Mouse (Mus musculus) G1E (cell line): ENCODE data around the gene Itsn1.

Experiments
- CTCF ChIP-seq: IDR thresholded peaks from 2 replicates; pipeline ENCODE4 v1.5.1; 2012; ENCODE audit warnings: low read depth, low read length, inconsistent platforms, mixed read lengths
- POLR2AphosphoS5 ChIP-seq: IDR thresholded peaks from 2 replicates; pipeline ENCODE4 v1.6.1; 2012; ENCODE audit warnings: low read depth, low read length, inconsistent platforms; ENCODE audit not compliant: insufficient replicate concordance
- TAL1 ChIP-seq: conservative IDR thresholded peaks from 2 replicates; pipeline ENCODE4 v1.6.1; 2012; ENCODE audit warnings: low read depth, low read length, inconsistent platforms, mixed read lengths

DNA sequence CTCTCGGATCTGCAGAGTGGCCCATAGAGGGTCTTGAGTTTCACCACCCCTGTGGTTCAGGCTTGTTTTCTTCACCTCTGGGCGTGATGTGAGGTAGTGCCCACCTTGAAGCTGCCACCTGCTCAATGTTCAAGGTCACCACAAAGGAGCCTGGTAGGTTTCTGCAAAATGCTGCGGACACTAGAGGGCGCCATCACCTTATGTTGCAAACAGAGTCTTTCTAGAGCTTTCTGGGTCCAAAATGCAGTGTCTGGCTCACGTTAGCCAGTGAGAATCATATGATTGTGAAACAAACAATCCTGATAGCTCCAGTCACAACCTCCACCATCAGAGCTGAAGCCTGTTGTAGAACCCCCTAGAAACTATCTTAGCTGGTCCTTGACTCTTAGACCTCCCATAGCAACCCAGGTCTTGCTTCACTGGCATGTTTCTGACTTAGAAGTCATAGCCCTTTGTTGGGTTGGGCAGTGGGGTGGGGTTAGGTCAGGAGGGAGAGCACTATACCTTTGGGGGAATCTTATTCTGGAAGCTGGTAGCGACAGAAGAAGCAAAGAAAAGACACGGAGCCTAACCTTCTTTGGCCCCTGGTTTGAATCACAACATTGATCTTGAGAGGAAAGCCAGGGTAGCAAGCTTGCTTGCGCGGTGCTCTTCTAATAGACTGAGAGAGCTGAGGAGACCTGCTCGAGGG is 207.4 kb downstream of the Itsn1 start:
- TF ChIP-seq TAL1, result no peak
- peak; percentile 85 for TF ChIP-seq CTCF
- no peak for TF ChIP-seq POLR2AphosphoS5
